In the genomic region with DNA sequence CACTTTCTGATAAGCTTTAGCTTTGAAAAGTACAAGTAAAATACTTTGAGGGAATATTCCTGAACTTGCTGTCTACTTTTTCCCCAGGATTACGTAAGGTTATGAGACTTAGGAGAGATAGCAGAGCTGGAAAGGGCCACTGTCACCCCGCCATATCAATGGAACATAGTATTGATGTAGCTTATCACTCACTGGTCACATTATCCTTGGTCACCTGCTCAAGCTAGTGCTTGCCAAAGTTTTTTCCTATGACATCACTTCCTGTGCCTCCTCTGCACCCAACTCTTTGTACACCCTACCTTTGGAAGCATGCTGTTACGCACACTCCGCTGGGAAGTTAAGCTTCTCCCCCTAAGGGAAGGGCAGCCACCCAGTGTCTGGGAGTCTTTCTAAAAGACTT, we compare ENCODE assay signal across 24 mouse cellular contexts. TPM values are rescaled to one million over a fixed set of nuclear protein-coding genes. Genes with fewer than 3 reads are reported as not detected.
DNase-seq lines count a peak whose midpoint lies in the region; ATAC-seq and TF ChIP-seq lines count a peak whose summit lies in the region.
"Had no signal": no experiment of that assay in that cellular context is flagged by ENCODE, and none has a peak within 500 bp of the region (broad histone marks: within the 10 kb centered on the region; RNA-seq: fewer than 3 reads in every experiment).

No protein-coding gene starts in this region.

- no peak overlapping the region for H3K4me3 ChIP-seq in liver, adult 2 months (ENCODE audit: insufficient read depth, low read depth, low read length)
- H3K4me3 ChIP-seq in intestine, embryonic 16.5 days (ENCODE audit: low read length) = no peak overlapping the region
- H3K4me3 ChIP-seq in stomach, postnatal 0 days (ENCODE audit: low read depth, low read length) = no peak overlapping the region
- H3K4me3 ChIP-seq: forebrain, embryonic 10.5 days; forebrain, embryonic 13.5 days; hindbrain, embryonic 13.5 days had no signal

- peak; percentile 76 for ATAC-seq in intestine, embryonic 16.5 days
- peak; percentile 84 for ATAC-seq in stomach, postnatal 0 days (ENCODE audit: low FRiP score, low TSS enrichment)
- ATAC-seq: activated CD4-positive, CD25-positive, alpha-beta regulatory T cell, adult 4 months; forebrain, embryonic 13.5 days; forebrain, embryonic 16.5 days; hindbrain, embryonic 16.5 days had no signal

- H3K36me3 ChIP-seq in liver, adult 2 months (ENCODE audit: control insufficient read depth, insufficient read depth, low read length) = no peaks in the 10 kb centered on the region
- H3K36me3 ChIP-seq in intestine, embryonic 16.5 days (ENCODE audit: control insufficient read depth, insufficient read depth, low read length) = no peaks in the 10 kb centered on the region
- no peaks in the 10 kb centered on the region for H3K36me3 ChIP-seq in stomach, postnatal 0 days (ENCODE audit: control insufficient read depth, insufficient read depth, low read length)
- H3K36me3 ChIP-seq: forebrain, embryonic 10.5 days; hindbrain, embryonic 13.5 days had no signal

- no peak overlapping the region for H3K9ac ChIP-seq in liver, adult 2 months (ENCODE audit: low read depth, low read length)
- H3K9ac ChIP-seq in intestine, embryonic 16.5 days (ENCODE audit: low read depth, low read length) = no peak overlapping the region
- H3K9ac ChIP-seq in stomach, postnatal 0 days (ENCODE audit: low read length) = no peak overlapping the region
- H3K9ac ChIP-seq: forebrain, embryonic 13.5 days; hindbrain, embryonic 13.5 days had no signal

- 40% methylated on average over 4 of the region's 4 CpGs for WGBS in liver, adult 2 months
- WGBS in intestine, embryonic 16.5 days = 76% methylated on average over 4 of the region's 4 CpGs
- WGBS in stomach, postnatal 0 days = 78% methylated on average over 4 of the region's 4 CpGs

- TF ChIP-seq CTCF in liver, adult 2 months (IDR thresholded peaks at IDR 0.05; ENCODE audit: low read depth, low read length) = no peak
- TF ChIP-seq CTCF in stomach, postnatal 0 days (IDR thresholded peaks at IDR 0.05; ENCODE audit: low read depth) = no peak

- no peaks in the 10 kb centered on the region for H3K9me3 ChIP-seq in intestine, embryonic 16.5 days (ENCODE audit: control insufficient read depth, low read length)
- H3K9me3 ChIP-seq in stomach, postnatal 0 days (ENCODE audit: control insufficient read depth, low read length) = no peaks in the 10 kb centered on the region
- H3K9me3 ChIP-seq: forebrain, embryonic 10.5 days; forebrain, embryonic 13.5 days; hindbrain, embryonic 13.5 days had no signal

- TF ChIP-seq POLR2A in liver, adult 2 months (IDR thresholded peaks at IDR 0.05; ENCODE audit: extremely low read depth, insufficient read depth, low read length) = no peak

- no peak for TF ChIP-seq EP300 in stomach, postnatal 0 days (optimal IDR thresholded peaks at IDR 0.05)

- no peak overlapping the region for H3K4me2 ChIP-seq in intestine, embryonic 16.5 days (ENCODE audit: low read depth, low read length)
- no peak overlapping the region for H3K4me2 ChIP-seq in stomach, postnatal 0 days (replicated peaks; ENCODE audit: low read depth)
- H3K4me2 ChIP-seq: forebrain, embryonic 13.5 days; heart, embryonic 11.5 days; hindbrain, embryonic 13.5 days had no signal

- DNase-seq in liver, adult 2 months (ENCODE audit: extremely low read depth, low read depth, low spot score) = peak; percentile 90
- no peak for DNase-seq in liver
- peak; percentile 33 for DNase-seq in stomach, postnatal 0 days (ENCODE audit: low spot score)
- no peak for DNase-seq in spleen, postnatal 36 days (ENCODE audit: low spot score in 2 of 2)
- DNase-seq in cerebellum, adult 11 months = no peak
- DNase-seq: adrenal gland, adult 8-10 months; adrenal gland, postnatal 25 days; cerebellum, adult 18-20 months; cerebellum, adult 9-10 months; cerebellum, postnatal 14 days; gastrocnemius, postnatal 10 days; gastrocnemius, postnatal 36 days had no signal

- H3K79me2 ChIP-seq in liver, adult 2 months (ENCODE audit: control insufficient read depth, insufficient read depth, low read length) = no peaks in the 10 kb centered on the region

- H3K27ac ChIP-seq in liver, adult 2 months (replicated peaks; ENCODE audit: insufficient read depth, low read depth, low read length) = no peak overlapping the region
- H3K27ac ChIP-seq in intestine, embryonic 16.5 days (ENCODE audit: low read length) = peak overlapping the region; percentile 7; the same call in 1 of the 2 replicates
- no peak overlapping the region for H3K27ac ChIP-seq in stomach, postnatal 0 days (replicated peaks)
- H3K27ac ChIP-seq: forebrain, embryonic 10.5 days; forebrain, embryonic 13.5 days; hindbrain, embryonic 13.5 days had no signal

- no peaks in the 10 kb centered on the region for H3K27me3 ChIP-seq in liver, adult 2 months (ENCODE audit: control insufficient read depth, insufficient read depth, low read length)
- no peaks in the 10 kb centered on the region for H3K27me3 ChIP-seq in intestine, embryonic 16.5 days (replicated peaks; ENCODE audit: control insufficient read depth, insufficient read depth, low read length)
- H3K27me3 ChIP-seq in stomach, postnatal 0 days (ENCODE audit: control insufficient read depth, insufficient read depth, low read length) = no peaks in the 10 kb centered on the region
- H3K27me3 ChIP-seq: forebrain, embryonic 13.5 days; hindbrain, embryonic 13.5 days had no signal

- H3K4me1 ChIP-seq in liver, adult 2 months (ENCODE audit: control insufficient read depth, insufficient read depth, low read length) = peaks cover 12% of the 10 kb centered on the region
- no peaks in the 10 kb centered on the region for H3K4me1 ChIP-seq in intestine, embryonic 16.5 days (ENCODE audit: control insufficient read depth, insufficient read depth, low read length)
- H3K4me1 ChIP-seq in stomach, postnatal 0 days (replicated peaks; ENCODE audit: control insufficient read depth, insufficient read depth) = no peaks in the 10 kb centered on the region
- H3K4me1 ChIP-seq: forebrain, embryonic 10.5 days; forebrain, embryonic 13.5 days; hindbrain, embryonic 13.5 days had no signal

RNA-seq across cellular contexts. Expression of gene Dgat2, which starts 26.2 kb away (rescaled TPM):
- total RNA-seq in liver, adult 2 months (2014; rRNA removed) = 464 and 499 TPM in 2 replicates
- polyA plus RNA-seq in liver, adult 2 months (2012; rRNA removed) = 610 and 703 TPM in 2 replicates
- 325 and 488 TPM in 2 replicates for polyA plus RNA-seq in intestine, embryonic 16.5 days (2015; fragmentation: Nextera tagmentation; extraction: Ambion mirVana)
- polyA plus RNA-seq in stomach, postnatal 0 days (2015; fragmentation: Nextera tagmentation; extraction: Ambion mirVana) = 307 and 320 TPM in 2 replicates

RNA-seq across cellular contexts. Expression of gene Mogat2, which starts 29.7 kb away (rescaled TPM):
- 0.20 and 0.74 TPM in 2 replicates for total RNA-seq in liver, adult 2 months (2014; rRNA removed)
- polyA plus RNA-seq in liver, adult 2 months (2012; rRNA removed) = 0.22 and 0.34 TPM in 2 replicates
- 234 and 306 TPM in 2 replicates for polyA plus RNA-seq in intestine, embryonic 16.5 days (2015; fragmentation: Nextera tagmentation; extraction: Ambion mirVana)
- polyA plus RNA-seq in stomach, postnatal 0 days (2015; fragmentation: Nextera tagmentation; extraction: Ambion mirVana) = 8.7 and 9.4 TPM in 2 replicates
- total RNA-seq: gastrocnemius, adult 18-20 months; gastrocnemius, postnatal 36 days; heart, adult 8-10 months; heart, postnatal 25 days had no signal
- polyA plus RNA-seq: activated CD4-positive, CD25-positive, alpha-beta regulatory T cell, adult 4 months had no signal

RNA-seq across cellular contexts. Expression of gene Map6, which starts 58.5 kb away (rescaled TPM):
- not detected in 2 replicates for total RNA-seq in liver, adult 2 months (2014; rRNA removed)
- polyA plus RNA-seq in liver, adult 2 months (2012; rRNA removed) = 0.04 TPM in 1 of 2 replicates, not detected in the other
- polyA plus RNA-seq in intestine, embryonic 16.5 days (2015; fragmentation: Nextera tagmentation; extraction: Ambion mirVana) = 3.5 and 4.2 TPM in 2 replicates
- 8.7 and 9.1 TPM in 2 replicates for polyA plus RNA-seq in stomach, postnatal 0 days (2015; fragmentation: Nextera tagmentation; extraction: Ambion mirVana)
- total RNA-seq: granulocyte monocyte progenitor cell, adult 5-6 weeks had no signal

Comparison
In these comparisons a context has a peak if more than half of its experiments do, and no peak if none do; other contexts are left out.
1. DNase-seq: peak in liver, adult 2 months (single experiment) and stomach, postnatal 0 days (single experiment); none in liver (single experiment), spleen, postnatal 36 days (0 of 2) and cerebellum, adult 11 months (single experiment).
2. RNA of gene Mogat2, which starts 29.7 kb away (polyA plus RNA-seq): 234 to 306 TPM in intestine, embryonic 16.5 days; 8.7 to 9.4 TPM in stomach, postnatal 0 days and 0.22 to 0.34 TPM in liver, adult 2 months; every median in the first group is over 10 times any median in the second.